Mouse (Mus musculus) olfactory bulb, adult 2 months (tissue): ENCODE measurements at regions not wholly inside any gene's neighbourhood (a gene's known extent, or its start where the extent isn't known, plus 50 kb on each side); places are given as distances from the start of the nearest gene placed in this dataset.

Source experiments
- CTCF ChIP-seq: fragments of 200-500 bp; IDR thresholded peaks from 2 replicates; pipeline ENCODE4 v1.5.1; 2012; ENCODE audit warnings: low read depth, mild to moderate bottlenecking, low read length, moderate library complexity; ENCODE audit not compliant: insufficient read depth
- POLR2A ChIP-seq: fragments of 200-500 bp; IDR thresholded peaks from 2 replicates; pipeline ENCODE4 v1.6.1; 2012; ENCODE audit warnings: mild to moderate bottlenecking, low read depth, low read length, moderate library complexity; ENCODE audit not compliant: insufficient read depth

DNA sequence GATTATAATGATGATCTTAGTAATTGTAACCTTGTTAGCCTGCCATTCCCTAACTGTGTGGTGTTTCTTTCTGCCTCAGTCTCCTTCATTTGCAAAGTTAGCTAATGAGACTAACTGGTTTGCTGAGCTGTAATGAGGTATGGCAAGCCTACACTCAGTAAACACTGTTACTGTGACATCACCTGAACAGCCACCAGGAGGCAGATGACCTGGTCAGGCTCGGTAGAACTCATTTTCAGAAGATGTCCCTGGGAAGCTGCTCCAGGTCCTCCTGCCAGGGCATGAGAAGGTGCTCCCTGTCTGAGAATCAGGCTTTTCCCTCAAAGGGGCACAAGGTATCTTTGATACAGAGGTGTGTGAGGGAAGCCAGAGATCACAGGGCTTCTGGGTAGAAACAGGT lies 87.0 kb downstream of the Cyp26b1 start:
- TF ChIP-seq CTCF (no peak), POLR2A (no peak)
